Mouse (Mus musculus) limb, embryonic 13.5 days (tissue): ENCODE measurements around the gene Pld3. TPM values are rescaled to one million over a fixed set of nuclear protein-coding genes. Genes with fewer than 3 reads are reported as not detected.
A peak's percentile ranks its signal among the peaks of the same experiment; 100 is the strongest.

Source experiments
- ATAC-seq: fragments of 200-750 bp; cut with Nextera tagmentation; 2 replicates; pipeline ENCODE4 v1.8.0; 2017; ENCODE audit warnings: low read depth, moderate number of reproducible peaks, moderate TSS enrichment; ENCODE audit not compliant: low FRiP score
- H3K27ac ChIP-seq: fragments of 300-500 bp; sonication (generic); 2 replicates; pipeline ENCODE4 v1.5.1; 2015; ENCODE audit warnings: inconsistent platforms, mild to moderate bottlenecking, moderate library complexity
- H3K27me3 ChIP-seq: fragments of 300-500 bp; sonication (generic); 2 replicates; pipeline ENCODE4 v1.6.1; 2015; ENCODE audit warnings: mild to moderate bottlenecking, inconsistent platforms
- H3K36me3 ChIP-seq: fragments of 300-500 bp; sonication (generic); 2 replicates; pipeline ENCODE4 v1.6.1; 2015; ENCODE audit warnings: inconsistent platforms, mild to moderate bottlenecking, moderate library complexity
- H3K4me1 ChIP-seq: fragments of 300-500 bp; sonication (generic); 2 replicates; pipeline ENCODE4 v1.6.1; 2015; ENCODE audit warnings: inconsistent platforms
- H3K4me2 ChIP-seq: fragments of 300-500 bp; sonication (generic); replicated peaks from 2 replicates; pipeline ENCODE4 v1.6.1; 2015; ENCODE audit warnings: inconsistent platforms, mild to moderate bottlenecking, moderate library complexity
- H3K4me3 ChIP-seq: fragments of 300-500 bp; sonication (generic); 2 replicates; pipeline ENCODE4 v1.5.1; 2015; ENCODE audit warnings: moderate library complexity, mild to moderate bottlenecking, inconsistent platforms
- H3K9ac ChIP-seq: fragments of 300-500 bp; sonication (generic); 2 replicates; pipeline ENCODE4 v1.6.1; 2015; ENCODE audit warnings: mild to moderate bottlenecking, inconsistent platforms
- H3K9me3 ChIP-seq: fragments of 300-500 bp; sonication (generic); 2 replicates; pipeline ENCODE4 v1.6.1; 2016; ENCODE audit warnings: inconsistent platforms
- WGBS: fragments of 180-500 bp; shearing (Covaris S2); methylation state at CpG from one replicate; pipeline ENCODE4 v1.1.7; 2015; 5-methylcytosine and 5-hydroxymethylcytosine counted together
- polyA plus RNA-seq: library from polyadenylated mRNA; unstranded; fragments of >200 nt; fragmentation: Nextera tagmentation; extraction: Ambion mirVana; gene quantifications from 2 replicates; pipeline ENCODE4 v1.2.1, GENCODE M21; 2015

Gene Pld3
- polyA plus RNA-seq, 1 experiment from 2014 or later: 95.0 TPM

DNA sequence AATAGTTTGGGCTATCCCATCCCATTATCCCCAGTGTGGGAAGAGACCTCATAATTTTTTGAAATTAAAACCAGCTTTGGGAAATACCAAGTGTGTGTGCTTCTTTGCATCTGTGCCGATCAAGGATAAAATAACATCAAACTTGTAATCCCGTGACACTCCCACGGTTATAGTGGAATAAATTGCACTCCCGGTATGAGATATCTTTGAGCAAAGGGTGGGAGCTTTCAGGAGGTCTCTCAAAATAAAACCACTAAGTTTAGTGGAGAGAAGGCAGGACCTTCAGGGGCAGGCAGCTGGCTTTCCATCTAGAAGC lies 62.8 kb downstream of the Pld3 start:
- WGBS: 25% methylated on average over 4 of the region's 4 CpGs

GRCm38 (mm10) chr7:27489270-27489869 lies 63.6 kb downstream of the Pld3 start:
- no peak for ATAC-seq
- H3K27ac ChIP-seq: no peak overlapping the region; the same call in 1 of the 2 replicates
- no peak overlapping the region for H3K9ac ChIP-seq
- H3K4me2 ChIP-seq: peak overlapping the region; percentile 67; the same call in 1 of the 2 replicates
- WGBS: 93% methylated on average over 25 of the region's 25 CpGs
- H3K4me3 ChIP-seq: no peak overlapping the region
- H3K9me3 ChIP-seq: no peaks in the 10 kb centered on the region
- peaks cover 9% of the 10 kb centered on the region for H3K36me3 ChIP-seq
- H3K4me1 ChIP-seq: peaks cover 32% of the 10 kb centered on the region
- H3K27me3 ChIP-seq: no peaks in the 10 kb centered on the region

More for the DNA sequence above, 62.8 kb downstream of the Pld3 start:
- Histone ChIP-seq H3K27ac (peak overlapping the region; percentile 89), H3K36me3 (peaks cover 9% of the 10 kb centered on the region), H3K9ac (peak overlapping the region; percentile 63), H3K4me3 (peak overlapping the region; percentile 41), H3K4me1 (peaks cover 32% of the 10 kb centered on the region), H3K4me2 (peak overlapping the region; percentile 67), H3K9me3 (no peaks in the 10 kb centered on the region), H3K27me3 (no peaks in the 10 kb centered on the region)
- no peak for ATAC-seq

GRCm38 (mm10) chr7:27487740-27488268 lies 65.2 kb downstream of the Pld3 start:
- H3K4me1 ChIP-seq: peaks cover 32% of the 10 kb centered on the region
- peaks cover 9% of the 10 kb centered on the region for H3K36me3 ChIP-seq
- no peak for ATAC-seq
- no peaks in the 10 kb centered on the region for H3K27me3 ChIP-seq
- H3K9ac ChIP-seq: peak overlapping the region; percentile 81
- peak overlapping the region; percentile 98 for H3K27ac ChIP-seq
- H3K4me2 ChIP-seq: peak overlapping the region; percentile 78
- H3K4me3 ChIP-seq: peak overlapping the region; percentile 73
- WGBS: under 1% methylated on average over 13 of the region's 13 CpGs
- no peaks in the 10 kb centered on the region for H3K9me3 ChIP-seq

DNA sequence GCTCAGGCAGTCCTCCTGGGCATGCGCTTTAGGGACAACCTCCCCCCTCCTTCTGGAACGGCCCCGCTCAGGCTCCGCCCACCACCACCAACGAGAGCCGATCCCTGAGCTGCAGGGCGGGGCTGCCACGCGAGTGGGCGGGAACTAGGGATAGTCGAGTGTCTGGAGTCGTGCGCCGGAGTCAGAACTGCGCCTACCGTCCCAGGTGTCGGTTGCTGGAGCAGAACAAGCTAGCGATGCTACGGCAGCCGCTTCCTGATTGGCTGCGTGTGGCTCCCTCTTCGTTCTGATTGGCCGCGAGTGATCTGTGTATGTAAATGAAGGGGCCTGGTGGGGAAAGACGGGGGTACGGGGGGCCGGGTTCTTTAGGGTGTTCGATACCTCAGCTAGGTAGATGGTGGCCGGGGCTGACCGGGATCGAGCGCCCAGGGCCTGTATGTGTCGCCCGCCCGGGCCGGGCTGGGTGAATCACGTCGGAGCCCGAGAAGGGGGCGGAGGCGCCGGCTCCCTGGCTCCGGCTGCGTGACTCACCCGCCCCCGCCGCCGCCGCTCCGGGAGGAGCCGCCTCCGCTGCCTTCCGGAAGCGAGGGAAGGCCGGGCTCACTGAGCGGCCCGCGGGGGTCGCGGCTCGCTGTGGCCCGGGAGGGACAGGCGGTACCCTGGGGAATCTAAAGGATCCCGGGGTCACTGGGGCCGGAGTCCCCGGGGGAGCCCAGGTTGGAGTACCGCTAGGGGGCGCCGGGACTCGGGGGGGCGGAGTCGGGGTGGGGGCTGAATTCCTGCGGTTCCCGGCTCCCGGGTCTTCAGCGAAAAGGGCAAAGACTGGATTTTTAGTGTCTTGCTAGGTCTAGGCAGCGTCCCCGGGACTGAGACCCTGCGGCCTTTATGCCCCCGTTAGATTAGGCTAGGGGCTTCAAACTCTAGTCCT lies 66.0 kb downstream of the Pld3 start, which contains the start of gene Sertad1:
Gene Sertad1 (plus strand): TSS at position 141 of the 928 bp plus-strand sequence.
- peak within 1 kb of the TSS; percentile 98 for H3K27ac ChIP-seq
- ATAC-seq: peak; percentile 96
- H3K9ac ChIP-seq: peak within 1 kb of the TSS; percentile 81
- H3K4me1 ChIP-seq: peaks cover 35% of the 10 kb centered on the region
- H3K4me3 ChIP-seq: peak within 1 kb of the TSS; percentile 73
- H3K4me2 ChIP-seq: peak within 1 kb of the TSS; percentile 78
- no peaks in the 10 kb centered on the region for H3K9me3 ChIP-seq
- no peaks in the 10 kb centered on the region for H3K27me3 ChIP-seq
- peaks cover 9% of the 10 kb centered on the region for H3K36me3 ChIP-seq
- WGBS: under 1% methylated on average over 63 of the region's 80 CpGs

DNA sequence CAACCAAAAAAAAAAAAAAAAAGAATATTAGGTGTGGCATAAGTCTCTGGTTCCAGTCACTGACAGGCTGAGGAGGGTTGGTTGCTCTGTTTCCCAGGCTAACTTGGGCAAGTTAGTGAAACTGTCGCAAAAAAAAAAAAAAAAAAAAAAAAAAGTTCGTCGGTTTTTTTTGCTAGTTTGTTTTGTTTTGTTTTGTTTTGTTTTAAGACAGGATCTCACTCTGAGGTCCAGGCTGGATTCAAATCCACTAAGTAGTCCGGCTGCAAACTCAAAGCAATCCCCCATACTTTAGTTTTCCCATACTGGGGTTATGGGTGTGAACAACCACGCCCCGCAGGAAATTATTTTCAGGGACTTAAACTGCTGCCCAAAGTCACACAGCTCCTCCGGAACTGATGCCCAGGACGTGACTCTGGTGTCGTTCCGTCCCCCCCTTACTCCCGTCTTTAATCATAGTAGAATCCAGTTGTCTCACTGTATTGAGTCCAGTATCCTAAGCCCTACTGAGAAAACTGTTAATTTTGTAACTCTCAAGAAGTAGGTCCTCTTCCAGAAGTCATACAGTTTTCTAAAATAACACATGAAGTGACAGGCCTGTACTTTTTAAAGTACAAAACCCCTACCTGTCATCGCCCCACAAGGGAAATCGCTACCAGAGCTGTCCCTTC lies 66.8 kb downstream of the Pld3 start:
- peaks cover 41% of the 10 kb centered on the region for H3K4me1 ChIP-seq
- H3K9me3 ChIP-seq: no peaks in the 10 kb centered on the region
- ATAC-seq: peak; percentile 0; the same call in 1 of the 2 replicates
- peak overlapping the region; percentile 62 for H3K9ac ChIP-seq
- under 1% methylated on average over 13 of the region's 13 CpGs for WGBS
- H3K4me3 ChIP-seq: peak overlapping the region; percentile 73
- peak overlapping the region; percentile 48; the same call in 1 of the 2 replicates for H3K27ac ChIP-seq
- peaks cover 9% of the 10 kb centered on the region for H3K36me3 ChIP-seq
- peak overlapping the region; percentile 78 for H3K4me2 ChIP-seq
- H3K27me3 ChIP-seq: no peaks in the 10 kb centered on the region

DNA sequence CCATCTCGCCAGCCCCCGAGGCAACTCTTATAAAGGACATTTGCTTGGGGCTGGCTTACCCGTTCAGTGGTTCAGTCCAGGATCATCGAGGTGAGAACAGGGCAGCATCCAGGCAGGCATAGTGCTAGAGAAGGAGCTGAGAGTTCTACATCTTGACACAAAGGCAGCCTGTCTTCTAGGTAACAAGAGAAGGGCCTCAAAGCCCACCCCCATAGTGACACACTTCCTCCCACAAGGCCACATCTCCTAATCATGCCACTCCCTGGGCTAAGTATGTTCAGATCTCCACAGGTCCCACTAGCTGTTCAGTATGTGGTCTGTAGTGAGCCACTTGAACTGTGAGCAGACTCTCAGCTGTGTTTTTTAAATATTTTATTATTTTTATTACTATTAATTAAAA lies 69.2 kb downstream of the Pld3 start:
- Histone ChIP-seq H3K36me3 (no peaks in the 10 kb centered on the region), H3K4me3 (no peak overlapping the region), H3K9me3 (no peaks in the 10 kb centered on the region), H3K27me3 (no peaks in the 10 kb centered on the region), H3K4me2 (no peak overlapping the region), H3K9ac (no peak overlapping the region), H3K27ac (no peak overlapping the region), H3K4me1 (peaks cover 30% of the 10 kb centered on the region)
- ATAC-seq: no peak
- WGBS: 81% methylated on average over 4 of the region's 4 CpGs

Other genes with a start within 250 kb of the Pld3 start
- gene Ltbp4, start 215.5 kb downstream of the Pld3 start, polyA plus RNA-seq: 25.8 and 29.3 TPM in 2 replicates
- gene Shkbp1, start 197.2 kb downstream of the Pld3 start, polyA plus RNA-seq: 49.2 and 54.5 TPM in 2 replicates
- gene Gm20479, start 195.8 kb downstream of the Pld3 start, polyA plus RNA-seq: not detected in 2 replicates
- gene Sptbn4, start 105.5 kb downstream of the Pld3 start, polyA plus RNA-seq: 0.17 and 0.23 TPM in 2 replicates
- gene Blvrb, start 105.2 kb downstream of the Pld3 start, polyA plus RNA-seq: 38.9 and 46.3 TPM in 2 replicates
- 33.6 and 36.3 TPM in 2 replicates for gene Sertad3, start 79.5 kb downstream of the Pld3 start, polyA plus RNA-seq
- 37.8 and 39.2 TPM in 2 replicates for gene Sertad1, start 66.3 kb downstream of the Pld3 start, polyA plus RNA-seq
- gene Prx, start 53.9 kb downstream of the Pld3 start, polyA plus RNA-seq: 5.2 TPM in 2 replicates
- gene Hipk4, start 30.0 kb downstream of the Pld3 start, polyA plus RNA-seq: 0.87 and 1.4 TPM in 2 replicates
- 34.6 and 37.0 TPM in 2 replicates for gene 2310022A10Rik, start within 50 bp of the Pld3 start, polyA plus RNA-seq
- 114 and 117 TPM in 2 replicates for gene Akt2, start 38.3 kb upstream of the Pld3 start, polyA plus RNA-seq
- 0.10 TPM in 1 of 2 replicates, not detected in the other for gene Ttc9b, start 100.7 kb upstream of the Pld3 start, polyA plus RNA-seq
- gene Map3k10, start 121.4 kb upstream of the Pld3 start, polyA plus RNA-seq: 8.2 and 8.8 TPM in 2 replicates
- gene Zfp607b, start 136.1 kb upstream of the Pld3 start, polyA plus RNA-seq: 4.9 and 6.3 TPM in 2 replicates
- gene Zfp60, start 178.2 kb upstream of the Pld3 start, polyA plus RNA-seq: 47.5 TPM in 2 replicates